Mouse (Mus musculus): ENCODE data around the gene Olfr486.
"Not testable (repeated sequence)": the region's sequence is repeated elsewhere in the genome, so short reads cannot be mapped to it uniquely, and the experiment has no call there.

The Olfr486 gene

DNA sequence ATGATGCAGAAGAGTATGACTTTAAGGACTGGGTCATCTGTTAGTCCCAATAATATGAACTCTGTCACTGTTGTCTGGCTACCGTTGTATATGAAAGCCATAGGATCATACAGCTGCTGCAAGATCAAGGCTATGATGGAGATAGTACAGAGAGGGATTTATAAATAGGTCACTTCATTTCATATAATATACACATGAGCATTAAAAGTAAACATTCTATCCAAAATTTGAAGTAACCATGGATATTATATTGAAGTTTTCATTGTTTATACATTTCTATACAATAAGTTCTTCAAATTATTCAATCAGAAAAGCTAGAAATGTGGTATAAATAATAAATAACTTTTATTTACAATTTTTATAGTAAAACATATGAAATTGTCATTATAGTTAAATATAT, at the start of gene Olfr486:
Olfr486 (minus strand) TSS at position 101 of the 400 bp plus-strand sequence.
- DNase-seq (ENCODE audit: low spot score in 2 of 2): not testable (repeated sequence)

- not testable (repeated sequence) for DNase-seq (ENCODE audit: low spot score in 2 of 2)
Observed at GRCm38 (mm10) chr7:108214536-108214935, 42.0 kb upstream of the Olfr486 start, which contains the start of gene Olfr487. Gene Olfr487, minus strand, starts transcription at chr7:108214636.

GRCm38 (mm10) chr7:108196938-108197337, 24.4 kb upstream of the Olfr486 start:
- no peak for DNase-seq (ENCODE audit: low spot score in 2 of 2)

- DNase-seq (ENCODE audit: low spot score in 2 of 2): not testable (repeated sequence)
Observed at GRCm38 (mm10) chr7:108196337-108196736, 23.8 kb upstream of the Olfr486 start.

- DNase-seq (ENCODE audit: low spot score in 2 of 2): not testable (repeated sequence)
Observed at GRCm38 (mm10) chr7:108192714-108193113, 20.2 kb upstream of the Olfr486 start.

GRCm38 (mm10) chr7:108191196-108191595, 18.7 kb upstream of the Olfr486 start:
- not testable (repeated sequence) for DNase-seq (ENCODE audit: low spot score in 2 of 2)

DNA sequence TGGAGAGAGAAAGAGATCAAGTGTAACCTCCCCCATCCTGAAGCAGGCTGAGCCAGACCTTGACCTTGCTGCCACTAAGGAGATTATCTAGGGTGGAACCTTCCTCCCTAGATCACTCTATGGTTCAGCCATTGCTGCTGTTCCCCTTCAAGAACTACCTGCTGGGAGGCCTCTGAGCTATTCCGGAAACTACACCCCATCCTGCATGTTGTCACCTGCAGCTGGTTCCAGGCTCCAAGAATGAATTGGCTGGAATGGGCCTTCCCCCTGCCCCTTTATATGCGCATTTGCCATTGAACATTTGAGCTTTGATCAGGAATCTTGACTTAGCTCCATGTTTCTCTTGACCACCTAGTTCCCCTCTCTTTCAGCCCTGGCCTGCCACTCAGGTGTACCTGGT, 12.7 kb upstream of the Olfr486 start:
- not testable (repeated sequence) for DNase-seq (ENCODE audit: low spot score in 2 of 2)

DNA sequence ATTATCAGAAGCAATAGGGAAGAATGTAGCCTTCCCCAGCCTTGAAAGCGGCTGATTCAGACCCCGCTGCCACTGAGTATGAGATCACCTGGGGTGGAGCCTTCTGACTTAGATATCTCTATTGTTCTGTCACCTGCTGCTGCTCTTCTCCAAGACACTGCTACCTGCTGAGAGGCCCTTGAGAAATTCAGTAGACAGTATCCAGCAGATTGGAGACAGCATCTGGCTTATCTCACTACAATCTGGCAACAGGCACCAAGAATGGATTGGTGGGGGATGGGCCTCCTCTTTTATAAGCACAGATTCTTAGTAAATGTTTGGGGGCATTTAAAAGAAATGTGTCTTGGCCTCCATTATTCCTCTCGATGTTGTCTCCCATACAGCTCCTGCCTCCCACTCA, 11.9 kb upstream of the Olfr486 start:
- not testable (repeated sequence) for DNase-seq (ENCODE audit: low spot score in 2 of 2)

DNA sequence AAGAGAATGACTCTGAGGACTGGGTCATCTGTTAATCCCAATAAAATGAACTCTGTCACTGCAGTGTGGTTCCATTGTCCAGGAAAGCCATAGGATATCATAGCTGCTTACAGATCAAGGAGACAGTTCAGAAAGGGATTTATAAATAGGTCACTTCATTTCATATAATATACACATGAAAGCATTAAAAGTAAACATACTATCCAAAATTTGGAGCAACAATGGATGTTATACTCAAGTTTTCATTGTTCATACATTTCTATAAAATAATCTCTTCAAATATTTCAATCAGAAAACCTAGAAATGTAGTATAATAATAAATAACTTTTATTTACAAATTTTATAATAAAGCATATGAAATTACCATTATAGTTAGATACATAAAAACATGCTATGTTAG, 12.8 kb downstream of the Olfr486 start, which contains the start of gene Olfr485:
Olfr485 (minus strand) TSS at position 101 of the 400 bp plus-strand sequence.
- DNase-seq (ENCODE audit: low spot score in 2 of 2): no peak

DNA sequence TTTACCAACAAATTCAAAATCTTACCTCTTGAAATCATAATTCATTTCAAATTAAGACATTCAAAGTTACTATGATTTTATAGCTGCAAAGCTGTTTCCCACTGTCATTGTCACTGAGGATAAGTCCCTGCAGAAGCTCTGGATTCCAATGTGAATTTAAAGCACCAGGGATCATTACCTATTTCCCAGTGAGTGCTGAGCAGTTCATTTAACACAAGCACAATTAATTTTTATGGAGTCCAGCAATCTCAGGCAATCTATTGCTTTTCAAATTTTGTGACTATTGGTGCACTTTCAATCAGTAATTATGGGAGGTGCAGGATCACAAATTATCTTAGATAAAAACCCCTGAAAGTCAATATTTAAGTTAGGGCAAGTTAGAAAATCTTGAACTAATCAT, 45.2 kb downstream of the Olfr486 start, which contains the start of gene Olfr484:
Olfr484 (minus strand) TSS at position 101 of the 400 bp plus-strand sequence.
- DNase-seq (ENCODE audit: low spot score in 2 of 2): no peak

All from natural killer cell, adult 2 months (primary cell).